Mouse (Mus musculus): ENCODE measurements around the gene Trak2. TPM values are rescaled to one million over a fixed set of nuclear protein-coding genes. Genes with fewer than 3 reads are reported as not detected.

Gene Trak2
- polyA plus RNA-seq, 1 experiment from 2014 or later = 14.1 TPM

DNA sequence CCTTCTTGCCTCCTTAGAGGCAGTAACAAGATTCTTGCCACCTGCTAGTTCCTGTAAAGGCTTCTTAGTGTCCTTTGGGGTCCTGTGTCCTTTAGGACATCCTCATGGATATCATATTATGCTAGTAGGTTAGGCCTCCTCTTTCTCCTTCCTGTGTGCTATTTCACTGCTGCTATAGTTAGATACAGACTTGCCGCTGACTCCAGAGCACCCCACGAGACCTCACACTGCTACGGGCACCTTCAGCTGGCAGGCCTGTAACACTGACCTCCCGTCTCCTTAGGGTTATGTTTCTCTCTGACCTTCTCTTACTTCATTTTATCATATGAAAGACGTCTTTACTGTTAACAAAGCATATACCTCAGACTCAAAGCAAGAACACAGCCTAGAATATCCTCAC is 11.4 kb upstream of the Trak2 start:
- no peak for TF ChIP-seq CTCF (IDR thresholded peaks at IDR 0.05; ENCODE audit: low read depth)
- H3K36me3 ChIP-seq (ENCODE audit: insufficient read depth, low read length) = peaks cover 25% of the 10 kb centered on the region
- no peak overlapping the region for H3K4me2 ChIP-seq (ENCODE audit: low read length)
- no peak for DNase-seq (ENCODE audit: low spot score)
- no peaks in the 10 kb centered on the region for H3K4me1 ChIP-seq (replicated peaks; ENCODE audit: insufficient read depth, low read length)
- H3K9me3 ChIP-seq (replicated peaks; ENCODE audit: low read length) = no peaks in the 10 kb centered on the region
- no peak overlapping the region for H3K9ac ChIP-seq (ENCODE audit: low read depth, low read length)
- no peak overlapping the region for H3K27ac ChIP-seq
- H3K27me3 ChIP-seq (ENCODE audit: insufficient read depth, low read length) = no peaks in the 10 kb centered on the region
- ATAC-seq (replicated peaks; ENCODE audit: low FRiP score, low read depth) = no peak
- WGBS = 81% methylated on average over 5 of the region's 5 CpGs
- H3K4me3 ChIP-seq (replicated peaks; ENCODE audit: low read depth, low read length) = no peak overlapping the region

DNA sequence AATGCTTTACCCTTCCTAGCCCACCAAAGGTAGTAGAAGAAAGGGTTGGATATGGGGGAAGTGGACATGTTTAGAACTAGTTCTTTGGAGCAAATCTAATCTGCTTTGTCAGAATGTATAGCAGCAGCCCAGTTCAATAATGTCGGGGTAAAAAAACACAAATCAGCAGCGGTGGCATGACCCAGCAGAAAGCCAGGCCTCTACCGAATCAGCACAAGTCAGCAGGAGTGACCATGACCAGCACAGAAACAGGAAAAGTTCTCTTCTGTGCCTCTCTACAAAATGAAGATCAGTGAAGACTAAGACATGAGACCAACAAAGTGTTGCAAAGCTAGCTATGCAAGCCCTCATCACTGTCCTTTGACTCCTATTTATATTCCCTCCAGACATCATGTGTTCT is 9.0 kb upstream of the Trak2 start:
- Histone ChIP-seq H3K27me3 (ENCODE audit: insufficient read depth, low read length) (no peaks in the 10 kb centered on the region), H3K9ac (ENCODE audit: low read depth, low read length) (no peak overlapping the region)

DNA sequence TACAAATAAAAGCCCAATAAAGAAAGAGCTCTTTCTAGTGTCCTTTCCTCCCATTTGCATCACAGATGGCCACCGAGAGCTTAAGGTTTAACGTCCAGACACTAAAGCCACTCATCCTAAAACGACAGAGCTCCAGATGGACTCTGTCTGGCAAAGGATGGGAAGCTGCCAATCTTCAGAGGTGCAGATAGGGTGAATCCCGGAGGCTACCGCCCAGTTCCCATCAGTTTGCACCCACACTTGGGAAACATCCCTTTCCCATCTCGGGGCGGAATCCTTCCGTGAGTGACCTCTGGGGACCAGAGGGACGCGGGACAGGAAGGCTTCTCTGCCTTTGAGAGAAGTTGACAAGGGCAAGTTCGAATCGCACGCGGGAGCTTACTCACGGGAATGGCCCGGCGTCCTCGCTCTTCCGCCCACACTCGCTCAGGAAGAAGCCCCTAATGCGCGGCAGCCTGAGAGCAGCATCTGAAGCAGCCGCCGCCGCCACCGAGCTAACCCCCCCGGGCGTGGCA is 322 bp downstream of the Trak2 start:
- Histone ChIP-seq H3K27ac (peak overlapping the region; percentile 97), H3K36me3 (ENCODE audit: insufficient read depth, low read length) (no peaks in the 10 kb centered on the region), H3K9ac (ENCODE audit: low read depth, low read length) (peak overlapping the region; percentile 88), H3K27me3 (ENCODE audit: insufficient read depth, low read length) (no peaks in the 10 kb centered on the region), H3K4me2 (ENCODE audit: low read length) (peak overlapping the region; percentile 80), H3K4me1 (replicated peaks; ENCODE audit: insufficient read depth, low read length) (peaks cover 12% of the 10 kb centered on the region), H3K9me3 (replicated peaks; ENCODE audit: low read length) (no peaks in the 10 kb centered on the region), H3K4me3 (replicated peaks; ENCODE audit: low read depth, low read length) (peak overlapping the region; percentile 94)
- no peak for TF ChIP-seq CTCF (IDR thresholded peaks at IDR 0.05; ENCODE audit: low read depth)
- DNase-seq (ENCODE audit: low spot score) (no peak), ATAC-seq (replicated peaks; ENCODE audit: low FRiP score, low read depth) (peak; percentile 9; the same call in 1 of the 2 replicates)
- WGBS = under 1% methylated on average over 28 of the region's 28 CpGs

More for the DNA sequence above, 9.0 kb upstream of the Trak2 start:
- no peak for ATAC-seq (replicated peaks; ENCODE audit: low FRiP score, low read depth)
- TF ChIP-seq CTCF (IDR thresholded peaks at IDR 0.05; ENCODE audit: low read depth) = no peak
- WGBS = 83% methylated on average over 3 of the region's 3 CpGs
- Histone ChIP-seq H3K27ac (no peak overlapping the region), H3K4me2 (ENCODE audit: low read length) (no peak overlapping the region), H3K36me3 (ENCODE audit: insufficient read depth, low read length) (peaks cover 15% of the 10 kb centered on the region), H3K9me3 (replicated peaks; ENCODE audit: low read length) (no peaks in the 10 kb centered on the region), H3K4me3 (replicated peaks; ENCODE audit: low read depth, low read length) (no peak overlapping the region), H3K4me1 (replicated peaks; ENCODE audit: insufficient read depth, low read length) (no peaks in the 10 kb centered on the region)
- DNase-seq (ENCODE audit: low spot score) = no peak

DNA sequence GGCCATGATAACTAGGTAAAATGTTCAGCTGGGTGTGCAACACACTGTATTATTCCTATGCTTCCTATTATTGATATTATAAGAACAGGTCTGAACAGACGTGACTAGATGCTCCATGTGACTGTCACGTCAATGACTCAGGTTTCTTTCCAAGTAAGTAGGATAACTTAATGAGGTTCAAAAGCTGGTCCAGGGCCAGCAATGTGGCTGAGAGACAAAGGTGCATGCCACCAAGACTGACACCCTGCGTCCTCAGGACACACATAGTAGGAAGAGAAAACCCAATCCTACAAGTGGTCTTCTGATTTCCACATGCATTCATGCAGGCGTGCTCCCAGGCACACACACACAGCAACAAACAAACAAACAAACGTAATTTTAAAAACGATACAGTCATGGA is 2.1 kb downstream of the Trak2 start:
- DNase-seq (ENCODE audit: low spot score) (no peak), ATAC-seq (replicated peaks; ENCODE audit: low FRiP score, low read depth) (no peak)
- Histone ChIP-seq H3K27ac (no peak overlapping the region), H3K27me3 (ENCODE audit: insufficient read depth, low read length) (no peaks in the 10 kb centered on the region), H3K9me3 (replicated peaks; ENCODE audit: low read length) (no peaks in the 10 kb centered on the region), H3K36me3 (ENCODE audit: insufficient read depth, low read length) (no peaks in the 10 kb centered on the region), H3K4me3 (replicated peaks; ENCODE audit: low read depth, low read length) (no peak overlapping the region), H3K4me2 (ENCODE audit: low read length) (peak overlapping the region; percentile 80; the same call in 1 of the 2 replicates), H3K4me1 (replicated peaks; ENCODE audit: insufficient read depth, low read length) (peaks cover 12% of the 10 kb centered on the region), H3K9ac (ENCODE audit: low read depth, low read length) (no peak overlapping the region)
- no peak for TF ChIP-seq CTCF (IDR thresholded peaks at IDR 0.05; ENCODE audit: low read depth)
- 89% methylated on average over 6 of the region's 6 CpGs for WGBS

DNA sequence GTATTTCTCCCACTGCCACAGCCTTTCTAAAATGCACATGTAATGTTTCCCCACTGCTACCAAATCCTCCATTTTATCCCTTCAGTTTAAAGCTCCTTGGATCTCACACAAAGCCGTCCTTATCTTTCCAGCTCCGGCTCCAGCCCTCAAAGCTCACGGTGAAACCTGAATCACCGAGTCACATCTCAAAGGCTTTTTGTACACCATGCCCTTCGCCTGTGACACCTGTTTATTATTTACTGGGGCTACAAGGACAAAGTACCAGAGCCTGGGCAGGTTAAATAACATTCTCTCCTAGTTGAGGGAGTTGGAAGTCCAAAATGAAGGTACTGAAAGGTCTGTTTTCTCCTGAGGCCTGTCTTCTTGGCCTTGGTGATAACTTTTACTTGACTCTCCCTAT is 3.2 kb downstream of the Trak2 start:
- Histone ChIP-seq H3K9me3 (replicated peaks; ENCODE audit: low read length) (no peaks in the 10 kb centered on the region), H3K4me2 (ENCODE audit: low read length) (no peak overlapping the region), H3K27me3 (ENCODE audit: insufficient read depth, low read length) (no peaks in the 10 kb centered on the region), H3K36me3 (ENCODE audit: insufficient read depth, low read length) (no peaks in the 10 kb centered on the region), H3K4me3 (replicated peaks; ENCODE audit: low read depth, low read length) (no peak overlapping the region), H3K9ac (ENCODE audit: low read depth, low read length) (no peak overlapping the region), H3K27ac (peak overlapping the region; percentile 37; the same call in 1 of the 2 replicates), H3K4me1 (replicated peaks; ENCODE audit: insufficient read depth, low read length) (peaks cover 12% of the 10 kb centered on the region)
- DNase-seq (ENCODE audit: low spot score) = no peak
- WGBS = 68% methylated on average over 5 of the region's 5 CpGs
- no peak for TF ChIP-seq CTCF (IDR thresholded peaks at IDR 0.05; ENCODE audit: low read depth)
- no peak for ATAC-seq (replicated peaks; ENCODE audit: low FRiP score, low read depth)

DNA sequence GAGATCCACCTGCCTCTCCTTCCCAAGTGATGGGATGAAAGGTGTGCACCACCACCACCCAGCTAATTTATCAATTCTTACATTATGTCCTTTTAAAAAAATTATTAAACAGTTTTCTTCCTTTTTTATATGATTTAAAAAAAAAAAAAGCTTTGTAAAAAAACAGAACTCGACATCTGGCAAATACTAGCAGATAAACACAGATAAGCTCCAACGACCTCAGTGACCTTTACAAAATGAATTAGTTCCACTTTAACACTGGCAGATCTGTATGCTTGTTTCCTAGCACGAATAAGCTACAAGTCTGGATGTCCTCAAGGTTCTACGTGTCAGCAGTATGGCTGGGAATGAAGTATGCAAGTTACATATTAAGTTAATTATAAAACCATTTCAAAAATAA is 5.7 kb downstream of the Trak2 start:
- 46% methylated on average over 4 of the region's 4 CpGs for WGBS
- Histone ChIP-seq H3K4me3 (replicated peaks; ENCODE audit: low read depth, low read length) (no peak overlapping the region), H3K27me3 (ENCODE audit: insufficient read depth, low read length) (no peaks in the 10 kb centered on the region), H3K9ac (ENCODE audit: low read depth, low read length) (no peak overlapping the region), H3K4me1 (replicated peaks; ENCODE audit: insufficient read depth, low read length) (peaks cover 10% of the 10 kb centered on the region), H3K36me3 (ENCODE audit: insufficient read depth, low read length) (no peaks in the 10 kb centered on the region), H3K27ac (no peak overlapping the region), H3K4me2 (ENCODE audit: low read length) (no peak overlapping the region), H3K9me3 (replicated peaks; ENCODE audit: low read length) (no peaks in the 10 kb centered on the region)
- no peak for DNase-seq (ENCODE audit: low spot score)
- no peak for ATAC-seq (replicated peaks; ENCODE audit: low FRiP score, low read depth)
- no peak for TF ChIP-seq CTCF (IDR thresholded peaks at IDR 0.05; ENCODE audit: low read depth)

DNA sequence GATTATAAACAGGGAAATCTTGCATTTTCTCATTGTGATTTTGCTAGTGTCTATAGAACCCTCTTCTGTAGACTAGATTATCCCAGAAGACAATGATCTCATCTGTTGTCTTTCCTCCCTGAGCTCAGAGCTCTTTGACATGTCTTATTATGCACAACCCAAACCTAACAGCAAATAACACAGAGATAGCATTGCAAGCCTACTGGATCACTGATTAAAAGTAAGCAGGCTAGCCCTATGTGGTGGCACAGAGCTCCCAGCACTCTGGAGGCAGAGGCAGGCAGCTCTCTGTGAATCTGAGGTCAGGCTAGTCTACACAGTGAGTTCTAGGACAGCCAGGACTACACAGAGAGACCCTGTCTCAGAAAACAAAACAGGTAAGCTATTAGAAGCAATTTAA is 10.4 kb downstream of the Trak2 start:
- DNase-seq (ENCODE audit: low spot score) = no peak
- no peak for TF ChIP-seq CTCF (IDR thresholded peaks at IDR 0.05; ENCODE audit: low read depth)
- Histone ChIP-seq H3K4me3 (replicated peaks; ENCODE audit: low read depth, low read length) (no peak overlapping the region), H3K9ac (ENCODE audit: low read depth, low read length) (no peak overlapping the region), H3K9me3 (replicated peaks; ENCODE audit: low read length) (no peaks in the 10 kb centered on the region), H3K27me3 (ENCODE audit: insufficient read depth, low read length) (no peaks in the 10 kb centered on the region), H3K4me2 (ENCODE audit: low read length) (no peak overlapping the region), H3K27ac (no peak overlapping the region), H3K4me1 (replicated peaks; ENCODE audit: insufficient read depth, low read length) (peaks cover 7% of the 10 kb centered on the region), H3K36me3 (ENCODE audit: insufficient read depth, low read length) (no peaks in the 10 kb centered on the region)
- ATAC-seq (replicated peaks; ENCODE audit: low FRiP score, low read depth) = no peak

Measured in kidney, postnatal 0 days (tissue).